Mouse (Mus musculus) liver, embryonic 16.5 days (tissue): ENCODE data around the gene Git1. TPM values are rescaled to one million over a fixed set of nuclear protein-coding genes. Genes with fewer than 3 reads are reported as not detected.

Source experiments
- ATAC-seq: fragments of 200-750 bp; cut with Nextera tagmentation; 2 replicates; pipeline ENCODE4 v1.8.0; 2017; ENCODE audit warnings: low read depth, mild to moderate bottlenecking, moderate number of reproducible peaks, moderate library complexity
- H3K27ac ChIP-seq: fragments of 300-500 bp; sonication (generic); 2 replicates; pipeline ENCODE4 v1.5.1; 2014; ENCODE audit warnings: mild to moderate bottlenecking, low read length
- H3K27me3 ChIP-seq: fragments of 300-500 bp; sonication (generic); 2 replicates; pipeline ENCODE4 v1.6.1; 2014; ENCODE audit warnings: low read depth, low read length, mixed read lengths; ENCODE audit not compliant: control insufficient read depth, insufficient read depth
- H3K36me3 ChIP-seq: fragments of 300-500 bp; sonication (generic); 2 replicates; pipeline ENCODE4 v1.6.1; 2014; ENCODE audit warnings: mild to moderate bottlenecking; ENCODE audit not compliant: control insufficient read depth, insufficient read depth
- H3K4me1 ChIP-seq: fragments of 300-500 bp; sonication (generic); 2 replicates; pipeline ENCODE4 v1.6.1; 2014; ENCODE audit warnings: low read depth, low read length, mixed read lengths; ENCODE audit not compliant: control insufficient read depth
- H3K4me2 ChIP-seq: fragments of 300-500 bp; sonication (generic); 2 replicates; pipeline ENCODE4 v1.6.1; 2014; ENCODE audit warnings: low read depth, low read length, mixed read lengths
- H3K4me3 ChIP-seq: fragments of 300-500 bp; sonication (generic); 2 replicates; pipeline ENCODE4 v1.5.1; 2014; ENCODE audit warnings: low read depth, mild to moderate bottlenecking, low read length
- H3K9ac ChIP-seq: fragments of 300-500 bp; sonication (generic); 2 replicates; pipeline ENCODE4 v1.6.1; 2014; ENCODE audit warnings: low read depth, low read length
- H3K9me3 ChIP-seq: fragments of 300-500 bp; sonication (generic); replicated peaks from 2 replicates; pipeline ENCODE4 v1.6.1; 2016; ENCODE audit warnings: low read length; ENCODE audit not compliant: control insufficient read depth
- WGBS: fragments of 180-500 bp; shearing (Covaris S2); extraction: QIAGEN DNeasy Blood & Tissue Kit; methylation state at CpG from one replicate; pipeline ENCODE4 v1.1.7; 2014; ENCODE audit not compliant: insufficient replicate concordance; 5-methylcytosine and 5-hydroxymethylcytosine counted together
- polyA plus RNA-seq: library from polyadenylated mRNA; unstranded; fragments of >200 nt; fragmentation: Nextera tagmentation; extraction: Ambion mirVana; gene quantifications from 2 replicates; pipeline ENCODE4 v1.2.1, GENCODE M21; 2015

Git1 gene
- polyA plus RNA-seq, 1 experiment from 2014 or later: 1.5 TPM

DNA sequence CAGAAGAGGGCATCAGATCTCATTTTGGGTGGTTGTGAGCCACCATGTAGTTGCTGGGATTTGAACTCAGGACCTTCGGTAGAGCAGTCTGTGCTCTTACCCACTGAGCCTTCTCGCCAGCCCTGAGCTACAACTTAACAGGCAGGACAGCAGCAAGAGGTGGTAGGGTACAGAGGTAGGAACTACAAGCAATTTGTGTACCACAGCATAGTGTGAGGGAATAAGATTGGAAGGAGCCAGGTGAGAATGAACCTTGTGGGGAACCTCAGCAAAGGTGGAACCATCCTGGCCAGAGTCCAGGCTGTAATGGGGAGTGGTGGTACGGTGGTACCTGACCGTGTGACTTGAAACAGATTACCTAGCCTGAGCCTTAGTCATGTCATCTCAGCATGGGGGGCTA lies 8.6 kb downstream of the Git1 start:
- WGBS: 80% methylated on average over 4 of the region's 4 CpGs
- no peak overlapping the region for H3K4me2 ChIP-seq
- peaks cover 9% of the 10 kb centered on the region; the same call in 1 of the 2 replicates for H3K36me3 ChIP-seq
- no peak for ATAC-seq
- no peak overlapping the region for H3K9ac ChIP-seq
- no peak overlapping the region for H3K27ac ChIP-seq
- no peaks in the 10 kb centered on the region for H3K27me3 ChIP-seq
- H3K9me3 ChIP-seq: no peaks in the 10 kb centered on the region
- no peak overlapping the region for H3K4me3 ChIP-seq
- H3K4me1 ChIP-seq: peaks cover 11% of the 10 kb centered on the region

DNA sequence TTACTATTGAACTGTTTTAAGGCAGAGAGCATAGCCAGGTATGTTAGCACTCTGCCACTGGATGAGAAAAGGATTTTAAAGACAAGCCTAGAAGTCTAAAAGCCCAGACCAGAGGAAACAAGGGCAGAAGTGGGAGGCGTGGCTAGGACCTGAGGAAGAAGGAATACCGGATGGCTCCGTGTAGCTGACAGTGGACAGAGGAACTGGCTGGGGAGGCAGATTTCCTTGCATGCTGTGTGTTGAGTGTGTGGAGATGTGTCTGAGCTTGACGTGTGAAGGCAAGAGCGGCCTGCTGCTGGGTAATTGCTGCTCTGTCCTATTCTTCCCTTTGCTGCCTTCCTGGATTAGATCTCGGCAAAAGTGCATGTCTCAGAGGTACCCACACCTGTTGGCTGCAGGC lies 9.1 kb downstream of the Git1 start:
- Histone ChIP-seq H3K9me3 (no peaks in the 10 kb centered on the region), H3K36me3 (peaks cover 9% of the 10 kb centered on the region; the same call in 1 of the 2 replicates)
- WGBS: 79% methylated on average over 6 of the region's 6 CpGs

DNA sequence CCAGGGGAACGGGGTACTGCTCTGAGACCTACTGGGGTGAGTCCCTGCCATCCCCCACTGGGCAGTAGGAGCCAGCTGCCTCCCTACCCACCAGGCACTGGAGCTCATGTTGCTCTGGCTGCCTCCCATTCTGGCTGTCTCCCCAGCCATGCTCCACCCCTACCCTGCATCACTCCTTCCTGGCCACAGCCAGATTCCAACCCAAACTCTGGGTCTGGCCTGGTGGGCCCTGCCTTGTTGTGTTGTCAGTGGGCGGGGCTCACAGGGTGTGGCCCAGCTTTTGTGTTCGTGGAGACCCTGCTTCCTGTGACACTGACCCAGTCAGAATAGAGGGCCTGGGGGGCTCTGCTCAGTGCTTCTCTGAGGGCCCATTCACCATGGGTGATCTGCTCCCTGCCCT lies 10.1 kb downstream of the Git1 start:
- H3K27ac ChIP-seq: no peak overlapping the region
- H3K27me3 ChIP-seq: no peaks in the 10 kb centered on the region
- H3K9ac ChIP-seq: no peak overlapping the region
- WGBS: 34% methylated on average over 3 of the region's 3 CpGs
- H3K4me2 ChIP-seq: no peak overlapping the region
- no peaks in the 10 kb centered on the region for H3K9me3 ChIP-seq
- ATAC-seq: no peak
- H3K4me1 ChIP-seq: peaks cover 5% of the 10 kb centered on the region
- H3K4me3 ChIP-seq: no peak overlapping the region
- peaks cover 9% of the 10 kb centered on the region; the same call in 1 of the 2 replicates for H3K36me3 ChIP-seq

More for the DNA sequence above, 9.1 kb downstream of the Git1 start:
- Histone ChIP-seq H3K27ac (no peak overlapping the region), H3K4me2 (no peak overlapping the region), H3K4me3 (no peak overlapping the region), H3K27me3 (no peaks in the 10 kb centered on the region), H3K4me1 (peaks cover 6% of the 10 kb centered on the region), H3K9ac (no peak overlapping the region)
- no peak for ATAC-seq

DNA sequence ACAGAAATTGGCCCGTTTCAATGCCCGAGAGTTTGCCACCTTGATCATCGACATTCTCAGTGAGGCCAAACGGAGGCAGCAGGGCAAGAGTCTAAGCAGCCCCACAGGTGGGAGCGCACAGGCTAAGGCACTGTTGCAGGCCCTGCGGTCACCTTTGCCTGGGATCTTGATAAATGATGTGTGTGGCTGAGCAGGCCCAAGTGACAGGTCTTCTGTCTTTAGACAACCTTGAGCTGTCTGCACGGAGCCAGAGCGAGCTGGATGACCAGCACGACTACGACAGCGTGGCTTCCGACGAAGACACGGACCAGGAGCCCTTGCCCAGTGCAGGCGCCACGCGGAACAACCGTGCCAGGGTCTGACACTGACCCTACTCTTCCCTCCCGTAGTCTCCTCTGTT lies 11.0 kb downstream of the Git1 start:
- Histone ChIP-seq H3K9me3 (no peaks in the 10 kb centered on the region), H3K4me3 (no peak overlapping the region), H3K4me1 (peaks cover 6% of the 10 kb centered on the region), H3K9ac (no peak overlapping the region), H3K27ac (no peak overlapping the region), H3K4me2 (no peak overlapping the region), H3K27me3 (no peaks in the 10 kb centered on the region), H3K36me3 (peaks cover 9% of the 10 kb centered on the region; the same call in 1 of the 2 replicates)
- 86% methylated on average over 19 of the region's 19 CpGs for WGBS
- no peak for ATAC-seq

DNA sequence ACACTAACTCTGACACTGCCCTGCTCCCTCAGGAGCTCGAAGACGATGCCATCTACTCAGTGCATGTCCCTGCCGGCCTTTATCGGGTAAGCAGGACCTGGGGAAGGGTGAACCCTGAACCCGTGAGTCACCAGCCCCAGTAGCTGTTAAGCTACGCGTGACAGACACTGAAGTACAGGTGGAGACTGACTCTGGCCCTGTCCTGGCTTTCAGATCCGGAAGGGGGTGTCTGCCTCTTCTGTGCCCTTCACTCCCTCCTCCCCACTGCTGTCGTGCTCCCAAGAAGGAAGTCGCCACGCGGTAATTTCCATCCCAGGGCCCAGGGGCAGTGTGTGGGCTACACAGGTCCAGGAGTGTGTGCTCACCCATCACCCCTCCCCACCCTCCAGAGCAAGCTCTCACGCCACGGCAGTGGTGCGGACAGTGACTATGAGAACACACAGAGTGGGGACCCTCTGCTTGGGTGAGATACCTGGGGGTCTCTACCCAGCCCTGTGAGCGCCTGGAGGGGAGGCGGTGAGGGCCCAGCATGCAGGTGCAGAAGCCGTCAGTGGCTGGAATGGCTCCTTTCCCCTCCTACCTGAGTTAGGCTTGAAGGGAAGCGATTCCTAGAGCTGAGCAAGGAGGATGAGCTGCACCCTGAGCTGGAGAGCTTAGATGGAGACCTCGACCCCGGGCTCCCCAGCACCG lies 12.1 kb downstream of the Git1 start:
- H3K27ac ChIP-seq: no peak overlapping the region
- peaks cover 6% of the 10 kb centered on the region for H3K4me1 ChIP-seq
- H3K9ac ChIP-seq: no peak overlapping the region
- ATAC-seq: no peak
- H3K4me3 ChIP-seq: no peak overlapping the region
- H3K36me3 ChIP-seq: peaks cover 9% of the 10 kb centered on the region; the same call in 1 of the 2 replicates
- no peaks in the 10 kb centered on the region for H3K27me3 ChIP-seq
- WGBS: 83% methylated on average over 22 of the region's 22 CpGs
- no peak overlapping the region for H3K4me2 ChIP-seq
- no peaks in the 10 kb centered on the region for H3K9me3 ChIP-seq

DNA sequence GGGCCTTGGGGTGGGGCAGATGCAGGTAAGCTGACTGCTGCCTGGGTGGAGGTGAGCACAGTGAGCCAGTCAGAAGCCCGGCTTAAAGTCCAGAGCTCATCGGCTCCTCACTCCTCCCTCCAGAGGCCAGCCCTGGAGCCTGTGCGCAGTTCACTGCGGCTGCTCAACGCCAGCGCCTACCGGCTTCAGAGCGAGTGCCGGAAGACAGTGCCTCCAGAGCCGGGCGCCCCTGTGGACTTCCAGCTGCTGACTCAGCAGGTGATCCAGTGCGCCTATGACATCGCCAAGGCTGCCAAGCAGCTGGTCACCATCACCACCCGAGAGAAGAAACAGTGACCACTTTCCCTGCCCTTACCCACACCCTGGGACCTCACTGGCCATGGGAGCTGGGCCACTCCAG lies 12.9 kb downstream of the Git1 start:
- WGBS: 94% methylated on average over 14 of the region's 14 CpGs
- Histone ChIP-seq H3K4me3 (no peak overlapping the region), H3K27ac (no peak overlapping the region), H3K4me2 (no peak overlapping the region), H3K9me3 (no peaks in the 10 kb centered on the region), H3K4me1 (peaks cover 6% of the 10 kb centered on the region), H3K36me3 (peaks cover 9% of the 10 kb centered on the region; the same call in 1 of the 2 replicates), H3K27me3 (no peaks in the 10 kb centered on the region), H3K9ac (no peak overlapping the region)
- ATAC-seq: no peak

DNA sequence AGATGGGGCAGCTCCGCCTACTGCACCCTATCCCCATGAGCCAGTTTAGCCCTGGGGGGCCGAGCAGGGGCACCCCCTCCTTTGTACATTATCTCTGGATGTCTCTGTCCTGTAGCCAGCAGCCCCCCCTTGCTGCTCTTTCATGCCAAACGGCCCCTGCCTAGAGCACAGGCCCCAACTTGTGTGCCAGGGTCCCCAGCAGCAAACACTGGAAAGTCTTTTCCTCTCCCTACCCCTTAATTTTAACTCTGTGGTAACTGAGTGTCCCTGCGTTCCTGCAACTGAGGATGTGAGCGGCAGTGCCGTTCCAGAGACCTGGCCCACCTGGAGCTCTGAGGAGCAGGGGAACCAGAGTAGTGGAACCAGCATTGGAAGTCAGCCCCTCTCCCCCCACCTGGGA lies 13.6 kb downstream of the Git1 start:
- Histone ChIP-seq H3K36me3 (peaks cover 9% of the 10 kb centered on the region; the same call in 1 of the 2 replicates), H3K4me2 (no peak overlapping the region), H3K4me3 (no peak overlapping the region), H3K9ac (no peak overlapping the region), H3K4me1 (peaks cover 6% of the 10 kb centered on the region), H3K9me3 (no peaks in the 10 kb centered on the region), H3K27me3 (no peaks in the 10 kb centered on the region), H3K27ac (no peak overlapping the region)
- 73% methylated on average over 6 of the region's 6 CpGs for WGBS
- ATAC-seq: no peak

DNA sequence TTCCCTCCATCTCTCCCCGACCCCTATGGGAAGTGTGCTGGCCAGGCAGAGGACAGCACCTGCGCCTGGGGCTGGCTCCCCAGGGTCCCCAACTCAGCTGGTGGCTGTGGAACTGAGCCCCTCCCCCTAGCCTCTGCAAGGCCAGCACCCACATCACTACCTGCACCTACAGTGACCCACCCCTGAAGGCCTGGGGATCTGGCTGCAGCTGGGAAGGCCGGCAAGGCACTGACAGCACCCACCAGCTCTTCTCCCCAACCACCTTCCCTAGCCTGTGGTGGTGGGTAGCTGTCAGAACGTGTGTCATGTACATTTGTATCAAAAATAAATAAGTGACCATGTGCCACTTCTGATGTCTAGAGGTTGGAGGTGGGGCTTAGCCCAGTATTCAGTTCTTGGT lies 14.1 kb downstream of the Git1 start:
- Histone ChIP-seq H3K27ac (no peak overlapping the region), H3K36me3 (peaks cover 9% of the 10 kb centered on the region; the same call in 1 of the 2 replicates), H3K4me1 (peaks cover 9% of the 10 kb centered on the region), H3K4me3 (no peak overlapping the region), H3K27me3 (no peaks in the 10 kb centered on the region), H3K4me2 (no peak overlapping the region), H3K9ac (no peak overlapping the region), H3K9me3 (no peaks in the 10 kb centered on the region)
- ATAC-seq: no peak
- 63% methylated on average over 4 of the region's 4 CpGs for WGBS
